Mouse (Mus musculus): ENCODE measurements at regions not wholly inside any gene's neighbourhood (a gene's known extent, or its start where the extent isn't known, plus 50 kb on each side); places are given as distances from the start of the nearest gene placed in this dataset.

- TF ChIP-seq POLR2A (IDR thresholded peaks at IDR 0.05; ENCODE audit: extremely low read depth, insufficient read depth, low read length) (no peak), CTCF (IDR thresholded peaks at IDR 0.05; ENCODE audit: low read depth, low read length) (no peak)
Measured at GRCm38 (mm10) chr4:153905511-153905910, 51.5 kb upstream of the A430005L14Rik start.

All from liver, adult 2 months (tissue).